Mouse (Mus musculus) testis, adult 2 months (tissue): ENCODE results near the gene Lrrc45.

Experiments
- CTCF ChIP-seq: fragments of 200-500 bp; IDR thresholded peaks from 2 replicates; pipeline ENCODE4 v1.5.1; 2012; ENCODE audit warnings: low read depth, mild to moderate bottlenecking, inconsistent platforms, low read length, moderate library complexity; ENCODE audit not compliant: control insufficient read depth, insufficient read depth, insufficient replicate concordance
- POLR2A ChIP-seq: fragments of 200-500 bp; IDR thresholded peaks from 2 replicates; pipeline ENCODE4 v1.6.1; 2012; ENCODE audit warnings: low read depth, mild to moderate bottlenecking, inconsistent platforms, low read length, moderate library complexity; ENCODE audit not compliant: control insufficient read depth

DNA sequence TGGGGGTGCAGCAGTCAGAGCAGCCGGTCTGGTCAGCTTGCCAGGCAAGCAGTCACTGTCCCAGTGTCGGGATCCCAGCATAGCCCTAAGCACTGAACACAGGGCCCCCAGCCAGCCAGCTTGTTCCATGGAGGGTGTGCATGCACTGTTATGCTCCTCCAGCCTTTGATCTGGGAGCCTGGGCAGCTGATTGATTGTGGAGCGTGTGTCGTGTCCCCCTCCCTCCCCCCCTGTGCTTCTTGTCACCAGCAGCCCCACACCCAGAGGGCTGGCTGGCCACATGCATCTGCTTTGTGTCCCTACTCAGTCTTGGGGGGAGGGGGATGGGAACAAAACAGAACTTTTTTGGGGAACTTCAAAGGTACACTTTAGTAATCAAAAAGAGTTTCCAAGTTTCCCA, 18.5 kb upstream of the Lrrc45 start:
- no peak for TF ChIP-seq CTCF
- no peak for TF ChIP-seq POLR2A
